Mouse (Mus musculus) liver, embryonic 14.5 days (tissue): Measurements from ENCODE around the gene Fitm1. TPM values are rescaled to one million over a fixed set of nuclear protein-coding genes. Genes with fewer than 3 reads are reported as not detected.

Source experiments
- ATAC-seq: fragments of 200-750 bp; cut with Nextera tagmentation; 2 replicates; pipeline ENCODE4 v1.8.0; 2017; ENCODE audit warnings: moderate number of reproducible peaks, mild to moderate bottlenecking, moderate library complexity; ENCODE audit not compliant: insufficient read depth
- DNase-seq, 3 experiments: peaks; one replicate each; pipeline ENCODE4 v3.0.0-alpha.2; 2012 to 2013; ENCODE audit warnings: low read depth in 3 of 3, low spot score in 3 of 3
- H3K27ac ChIP-seq: fragments of 300-500 bp; sonication (generic); 2 replicates; pipeline ENCODE4 v1.5.1; 2014; ENCODE audit warnings: moderate library complexity, mild to moderate bottlenecking, control low read depth, inconsistent platforms
- H3K27me3 ChIP-seq: fragments of 300-500 bp; sonication (generic); 2 replicates; pipeline ENCODE4 v1.6.1; 2014; ENCODE audit warnings: mild to moderate bottlenecking, low read length, moderate library complexity; ENCODE audit not compliant: control insufficient read depth, insufficient read depth
- H3K36me3 ChIP-seq: fragments of 300-500 bp; sonication (generic); replicated peaks from 2 replicates; pipeline ENCODE4 v1.6.1; 2014; ENCODE audit warnings: low read depth; ENCODE audit not compliant: control insufficient read depth, insufficient read depth
- H3K4me1 ChIP-seq, 2 experiments: fragments of 200-500 bp in 1 of 2; fragments of 300-500 bp in 1 of 2; sonication (generic) in 1 of 2; replicated peaks; 2 replicates each; pipeline ENCODE4 v1.6.1; 2012 to 2014; ENCODE audit warnings: antibody characterized with exemption in 1 of 2, inconsistent platforms in 1 of 2, low read length in 1 of 2; ENCODE audit not compliant: control insufficient read depth in 2 of 2, insufficient read depth in 2 of 2
- H3K4me2 ChIP-seq: fragments of 300-500 bp; sonication (generic); 2 replicates; pipeline ENCODE4 v1.6.1; 2014; ENCODE audit warnings: low read depth, mild to moderate bottlenecking, control low read depth, moderate library complexity
- H3K4me3 ChIP-seq, 2 experiments: fragments of 200-500 bp in 1 of 2; fragments of 300-500 bp in 1 of 2; sonication (generic) in 1 of 2; 2 replicates each; pipeline ENCODE4 v1.5.1; 2012 to 2014; ENCODE audit warnings: low read depth in 2 of 2, low read length in 2 of 2, mild to moderate bottlenecking in 2 of 2, control low read depth in 1 of 2, inconsistent platforms in 1 of 2, moderate library complexity in 1 of 2; ENCODE audit not compliant: insufficient read depth in 1 of 2
- H3K9ac ChIP-seq: fragments of 300-500 bp; sonication (generic); replicated peaks from 2 replicates; pipeline ENCODE4 v1.6.1; 2014; ENCODE audit warnings: mild to moderate bottlenecking, control low read depth, moderate library complexity
- H3K9me3 ChIP-seq: fragments of 300-500 bp; sonication (generic); 2 replicates; pipeline ENCODE4 v1.6.1; 2016; ENCODE audit warnings: low read length, mixed read lengths; ENCODE audit not compliant: control insufficient read depth
- CTCF ChIP-seq: IDR thresholded peaks from 2 replicates; pipeline ENCODE4 v1.5.1; 2016; ENCODE audit warnings: antibody characterized with exemption, low read depth, control low read depth
- EP300 ChIP-seq: IDR thresholded peaks from 2 replicates; pipeline ENCODE4 v1.6.1; 2016; ENCODE audit warnings: antibody characterized with exemption, low read depth
- WGBS: fragments of 180-500 bp; shearing (Covaris S2); extraction: QIAGEN DNeasy Blood & Tissue Kit; methylation state at CpG from one replicate; pipeline ENCODE4 v1.1.7; 2014; ENCODE audit not compliant: insufficient replicate concordance; 5-methylcytosine and 5-hydroxymethylcytosine counted together
- polyA plus RNA-seq, 2 experiments: library from polyadenylated mRNA; depleted of rRNA in 1 of 2; stranded (reverse) in 1 of 2; unstranded in 1 of 2; fragments of >200 nt; fragmentation: Nextera tagmentation in 1 of 2; extraction: Ambion mirVana in 1 of 2; gene quantifications; 2 replicates each; pipeline versions ENCODE4 v1.2.1 to v1.2.3; 2012 to 2014

Fitm1 gene
- polyA plus RNA-seq, 2 experiments: 0.19 to 0.37 TPM

DNA sequence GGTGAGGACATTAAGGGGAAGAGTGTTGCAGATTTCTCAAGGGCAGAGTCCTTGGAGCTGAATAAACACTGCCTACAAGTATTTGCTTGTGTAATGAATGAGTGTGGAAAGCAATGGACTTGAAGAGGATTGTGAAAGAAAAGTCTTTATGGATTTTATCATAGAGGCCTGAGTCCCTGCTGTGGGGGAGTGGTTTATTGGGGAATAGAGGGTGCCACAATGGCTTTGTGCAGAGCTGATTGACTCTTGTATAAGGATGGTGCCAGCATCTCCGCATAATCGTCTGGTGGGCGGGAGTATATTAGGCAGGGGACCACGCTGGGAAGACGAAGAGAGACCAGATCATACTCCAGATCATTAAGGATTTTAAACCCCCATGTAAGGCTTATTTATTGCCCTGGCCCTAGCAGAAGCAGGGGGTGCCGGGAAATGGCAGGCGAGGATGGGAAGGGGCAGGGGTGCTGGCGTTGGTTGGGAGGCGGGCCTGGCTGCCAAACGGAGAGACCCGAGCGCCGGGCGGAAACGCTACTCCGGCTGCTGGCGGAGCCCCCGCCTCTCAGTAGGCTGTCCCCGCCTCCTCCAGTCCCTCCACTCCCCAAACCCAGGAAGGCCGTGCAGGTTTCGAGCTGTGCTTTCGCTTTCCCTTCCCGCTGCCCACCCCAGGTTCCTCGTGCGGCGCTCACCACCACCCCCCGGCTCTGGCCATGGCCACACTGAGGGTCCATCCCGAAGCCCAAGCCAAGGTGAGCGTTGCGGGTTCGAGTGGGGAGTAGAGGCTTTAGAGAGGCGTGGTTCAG lies 2.7 kb downstream of the Fitm1 start, which contains the start of gene Psme1:
Psme1 (plus strand) TSS at position 253 of the 797 bp plus-strand sequence.
- peak within 1 kb of the TSS; percentile 1 for H3K27ac ChIP-seq
- DNase-seq (no peak), ATAC-seq (peak; percentile 77)
- peaks cover 3% of the 10 kb centered on the region for H3K36me3 ChIP-seq
- peak within 1 kb of the TSS; percentile 92 for H3K9ac ChIP-seq
- no peaks in the 10 kb centered on the region for H3K9me3 ChIP-seq
- peaks cover 3 to 13% of the 10 kb centered on the region in 2 experiments; a peak in 3 of 4 replicates for H3K4me1 ChIP-seq
- H3K27me3 ChIP-seq: no peaks in the 10 kb centered on the region
- peak within 1 kb of the TSS; percentile 70 for H3K4me2 ChIP-seq
- TF ChIP-seq CTCF (no peak), EP300 (no peak)
- H3K4me3 ChIP-seq: peak within 1 kb of the TSS; percentile 78 to 80
- 2% methylated on average over 31 of the region's 32 CpGs for WGBS

DNA sequence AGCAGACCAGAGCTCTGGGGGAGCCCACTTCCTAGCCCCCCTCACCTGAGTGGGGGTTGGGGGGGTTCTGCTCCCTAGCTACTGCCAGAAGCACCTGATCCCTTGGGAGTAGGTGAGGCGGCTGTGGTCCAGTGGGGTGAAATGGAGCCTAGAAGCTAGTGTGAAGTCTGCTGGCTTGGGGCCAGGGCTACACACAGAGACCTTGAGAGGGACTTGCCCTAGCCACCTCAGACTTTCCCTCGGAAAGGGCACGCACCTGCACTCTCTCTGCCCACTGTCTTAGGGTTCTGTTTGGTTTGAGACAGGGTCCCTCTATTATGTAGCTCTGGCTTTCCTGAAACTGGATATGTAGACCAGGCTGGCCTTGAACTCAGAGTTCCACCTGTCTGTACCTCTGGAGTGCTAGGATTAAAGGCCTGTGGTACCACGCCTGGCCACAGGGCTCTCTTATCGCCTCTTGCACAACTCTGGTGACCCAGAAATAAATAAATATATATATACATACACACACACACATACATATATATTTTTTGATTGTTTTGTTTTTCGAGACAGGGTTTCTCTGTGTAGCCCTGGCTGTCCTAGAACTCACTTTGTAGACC lies 3.4 kb downstream of the Fitm1 start:
- Histone ChIP-seq H3K9me3 (no peaks in the 10 kb centered on the region), H3K27ac (peak overlapping the region; percentile 1), H3K36me3 (peaks cover 3% of the 10 kb centered on the region), H3K27me3 (no peaks in the 10 kb centered on the region), H3K4me3 (peak overlapping the region; percentile 78 to 80), H3K4me2 (peak overlapping the region; percentile 70), H3K4me1 (peaks cover 8 to 17% of the 10 kb centered on the region in 2 experiments), H3K9ac (peak overlapping the region; percentile 92)
- WGBS: 12% methylated on average over 6 of the region's 6 CpGs
- TF ChIP-seq EP300 (no peak), CTCF (no peak; the same call in 1 of the 2 replicates)
- ATAC-seq (peak; percentile 47), DNase-seq (no peak)

DNA sequence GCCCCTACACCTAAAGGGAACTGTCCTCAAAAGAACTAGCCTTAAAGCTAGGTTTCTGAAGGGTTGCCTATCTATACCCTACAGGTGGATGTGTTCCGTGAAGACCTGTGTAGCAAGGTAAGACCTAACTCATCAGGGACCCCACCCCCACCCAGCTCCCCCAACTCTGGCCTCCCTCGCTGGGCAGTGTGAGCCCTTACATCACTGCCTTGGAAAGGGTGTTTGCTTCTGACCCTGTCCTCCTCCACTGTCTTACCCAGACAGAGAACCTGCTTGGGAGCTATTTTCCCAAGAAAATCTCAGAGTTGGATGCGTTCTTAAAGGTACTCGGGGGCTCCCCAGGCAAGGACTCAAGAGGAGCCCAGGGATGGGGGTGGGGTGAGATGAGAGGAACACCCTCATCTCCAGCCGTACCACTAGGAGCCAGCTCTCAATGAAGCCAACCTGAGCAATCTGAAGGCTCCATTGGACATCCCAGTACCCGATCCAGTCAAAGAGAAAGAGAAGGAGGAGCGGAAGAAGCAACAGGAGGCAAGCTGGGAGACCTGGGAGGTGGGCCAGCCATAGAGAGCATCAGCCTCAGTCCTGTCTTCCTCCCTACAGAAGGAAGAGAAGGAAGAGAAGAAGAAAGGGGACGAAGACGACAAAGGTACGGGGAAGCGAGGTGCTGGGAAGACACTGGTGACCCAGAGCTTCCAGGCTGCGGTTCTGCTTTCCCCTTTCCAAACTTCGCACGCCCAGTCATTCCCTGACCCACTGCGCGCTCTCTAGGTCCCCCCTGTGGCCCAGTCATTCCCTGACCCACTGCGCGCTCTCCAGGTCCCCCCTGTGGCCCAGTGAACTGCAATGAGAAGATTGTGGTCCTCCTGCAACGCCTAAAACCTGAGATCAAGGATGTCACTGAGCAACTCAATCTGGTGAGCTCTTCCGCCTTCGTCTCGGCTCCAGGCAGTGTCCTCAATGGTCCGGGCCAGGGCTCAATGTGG lies 4.4 kb downstream of the Fitm1 start:
- Histone ChIP-seq H3K36me3 (peaks cover 3% of the 10 kb centered on the region), H3K27me3 (no peaks in the 10 kb centered on the region), H3K4me1 (peaks cover 14 to 23% of the 10 kb centered on the region in 2 experiments), H3K9me3 (no peaks in the 10 kb centered on the region), H3K4me3 (no peak overlapping the region), H3K9ac (no peak overlapping the region), H3K4me2 (peak overlapping the region; percentile 70; the same call in 1 of the 2 replicates), H3K27ac (no peak overlapping the region)
- TF ChIP-seq EP300 (no peak), CTCF (peak; percentile 28; the same call in 1 of the 2 replicates)
- 83% methylated on average over 23 of the region's 23 CpGs for WGBS
- ATAC-seq (no peak), DNase-seq (no peak)

DNA sequence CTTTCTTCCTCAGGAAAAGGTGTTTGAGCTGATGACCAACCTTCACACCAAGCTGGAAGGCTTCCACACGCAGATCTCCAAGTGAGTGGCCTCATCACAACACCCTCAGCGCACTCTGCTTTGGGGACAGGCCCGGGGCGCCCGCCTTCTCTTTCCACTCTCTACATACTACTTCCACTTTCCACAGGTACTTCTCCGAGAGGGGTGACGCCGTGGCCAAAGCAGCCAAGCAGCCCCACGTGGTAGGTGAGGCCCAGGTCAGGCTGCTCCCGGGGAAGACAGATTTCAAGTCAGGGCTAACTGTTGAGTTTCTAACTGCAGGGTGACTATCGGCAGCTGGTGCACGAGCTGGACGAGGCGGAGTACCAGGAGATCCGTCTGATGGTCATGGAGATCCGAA lies 5.3 kb downstream of the Fitm1 start:
- H3K36me3 ChIP-seq: peaks cover 3% of the 10 kb centered on the region
- H3K9ac ChIP-seq: no peak overlapping the region
- TF ChIP-seq EP300 (no peak), CTCF (no peak)
- H3K4me3 ChIP-seq: no peak overlapping the region
- no peaks in the 10 kb centered on the region for H3K27me3 ChIP-seq
- H3K4me2 ChIP-seq: no peak overlapping the region
- peaks cover 19 to 28% of the 10 kb centered on the region in 2 experiments for H3K4me1 ChIP-seq
- no peak for DNase-seq
- WGBS: 84% methylated on average over 16 of the region's 16 CpGs
- no peaks in the 10 kb centered on the region for H3K9me3 ChIP-seq
- H3K27ac ChIP-seq: no peak overlapping the region
- no peak for ATAC-seq
